Mouse (Mus musculus) macrophage (primary cell): ENCODE data around the gene Crmp1. TPM values are rescaled to one million over a fixed set of nuclear protein-coding genes. Genes with fewer than 3 reads are reported as not detected.

Experiments used
- polyA plus RNA-seq: library from polyadenylated mRNA; stranded (reverse); fragments of 250-400 nt; gene quantifications from 3 replicates; pipeline ENCODE4 v1.2.4, GENCODE M21; 2018; ENCODE audit warnings: inconsistent platforms

Gene Crmp1
- polyA plus RNA-seq, 1 experiment from 2014 or later: not detected

Other genes starting within 250 kb of the Crmp1 start
- not detected in 3 replicates for gene Gm1043, start 156.6 kb upstream of the Crmp1 start, polyA plus RNA-seq
- gene Evc, start 95.0 kb downstream of the Crmp1 start, polyA plus RNA-seq: not detected in 3 replicates
- gene Evc2, start 96.6 kb downstream of the Crmp1 start, polyA plus RNA-seq: not detected in 3 replicates